Mouse (Mus musculus): Measurements from ENCODE around the gene Dgkh. TPM values are rescaled to one million over a fixed set of nuclear protein-coding genes. Genes with fewer than 3 reads are reported as not detected.
A peak's percentile ranks its signal among the peaks of the same experiment; 100 is the strongest.

Gene Dgkh
- polyA plus RNA-seq, 1 experiment from 2014 or later = 0.26 TPM

DNA sequence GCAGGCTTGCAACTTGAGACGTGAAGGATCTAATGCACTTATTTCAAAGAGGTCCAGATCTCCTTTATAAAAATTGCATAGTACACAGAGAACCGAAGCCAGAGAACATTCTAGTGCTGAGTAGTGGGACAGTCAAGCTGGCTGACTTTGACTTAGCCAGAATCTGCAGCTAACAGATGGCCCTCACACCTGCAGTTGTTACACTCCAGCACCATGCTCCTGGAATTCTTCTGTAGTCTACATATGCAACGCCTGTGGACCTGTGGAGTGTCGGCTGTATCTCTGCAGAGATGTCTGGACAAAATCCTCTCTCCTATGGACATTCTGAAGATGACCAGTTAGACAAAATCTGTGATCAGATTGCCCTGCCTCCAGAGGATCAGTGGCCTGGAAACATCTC, 28.6 kb downstream of the Dgkh start:
- Histone ChIP-seq H3K36me3 (ENCODE audit: control insufficient read depth, insufficient read depth) (no peaks in the 10 kb centered on the region), H3K27ac (ENCODE audit: low read length) (no peak overlapping the region), H3K9me3 (replicated peaks; ENCODE audit: control insufficient read depth, low read length) (no peaks in the 10 kb centered on the region), H3K4me1 (ENCODE audit: control insufficient read depth, low read depth, low read length) (no peaks in the 10 kb centered on the region; the same call in 1 of the 2 replicates), H3K27me3 (ENCODE audit: control insufficient read depth, insufficient read depth, low read depth, low read length) (no peaks in the 10 kb centered on the region), H3K4me3 (ENCODE audit: low read depth, low read length) (no peak overlapping the region), H3K4me2 (ENCODE audit: low read depth, low read length) (no peak overlapping the region), H3K9ac (ENCODE audit: low read depth, low read length) (no peak overlapping the region)
- ATAC-seq (ENCODE audit: low read depth) = no peak
- 60% methylated on average over 4 of the region's 4 CpGs for WGBS (ENCODE audit: insufficient replicate concordance)

DNA sequence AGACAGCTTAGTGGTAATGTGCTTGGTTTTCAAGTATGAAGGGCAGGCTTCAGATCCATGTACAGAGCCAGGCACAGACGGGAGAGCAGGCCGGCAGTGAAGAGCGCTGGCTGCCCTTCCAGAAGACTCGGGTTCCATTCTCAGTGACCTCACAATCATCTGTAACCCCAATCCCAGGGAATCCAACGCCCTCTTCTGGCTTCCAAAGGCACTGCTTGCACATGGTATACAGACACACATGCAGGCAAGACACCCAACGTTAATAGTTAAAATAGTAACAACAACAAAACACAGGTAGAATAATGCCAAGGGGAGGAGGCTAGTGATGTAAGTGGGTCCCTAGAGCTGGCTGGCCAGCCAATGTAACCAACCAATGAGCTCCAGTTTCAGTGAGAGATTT, 29.2 kb downstream of the Dgkh start:
- WGBS (ENCODE audit: insufficient replicate concordance) = 69% methylated on average over 6 of the region's 6 CpGs
- Histone ChIP-seq H3K4me2 (ENCODE audit: low read depth, low read length) (no peak overlapping the region), H3K27me3 (ENCODE audit: control insufficient read depth, insufficient read depth, low read depth, low read length) (no peaks in the 10 kb centered on the region), H3K27ac (ENCODE audit: low read length) (no peak overlapping the region), H3K9me3 (replicated peaks; ENCODE audit: control insufficient read depth, low read length) (no peaks in the 10 kb centered on the region), H3K36me3 (ENCODE audit: control insufficient read depth, insufficient read depth) (no peaks in the 10 kb centered on the region), H3K4me3 (ENCODE audit: low read depth, low read length) (no peak overlapping the region), H3K9ac (ENCODE audit: low read depth, low read length) (no peak overlapping the region), H3K4me1 (ENCODE audit: control insufficient read depth, low read depth, low read length) (no peaks in the 10 kb centered on the region; the same call in 1 of the 2 replicates)
- no peak for ATAC-seq (ENCODE audit: low read depth)

DNA sequence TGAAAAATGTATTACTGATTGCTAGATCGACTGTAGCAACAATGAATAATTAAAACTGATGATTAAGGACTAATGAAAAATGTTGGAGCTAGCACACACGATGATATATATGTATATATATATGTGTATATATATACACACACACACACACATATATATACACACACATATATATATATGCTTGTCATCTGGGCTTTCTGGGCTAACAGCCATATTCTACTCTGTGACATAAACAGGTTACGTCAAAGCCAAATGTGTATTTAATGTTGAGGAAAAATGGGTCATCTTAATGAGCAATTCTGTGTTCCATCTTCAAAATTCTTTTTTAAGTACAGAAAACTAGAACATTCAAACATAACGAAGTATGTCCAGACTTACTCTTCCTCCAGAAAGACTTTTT, 30.5 kb downstream of the Dgkh start:
- Histone ChIP-seq H3K36me3 (ENCODE audit: control insufficient read depth, insufficient read depth) (no peaks in the 10 kb centered on the region), H3K9ac (ENCODE audit: low read depth, low read length) (no peak overlapping the region), H3K4me3 (ENCODE audit: low read depth, low read length) (no peak overlapping the region), H3K27ac (ENCODE audit: low read length) (no peak overlapping the region), H3K27me3 (ENCODE audit: control insufficient read depth, insufficient read depth, low read depth, low read length) (no peaks in the 10 kb centered on the region), H3K4me2 (ENCODE audit: low read depth, low read length) (no peak overlapping the region), H3K4me1 (ENCODE audit: control insufficient read depth, low read depth, low read length) (no peaks in the 10 kb centered on the region; the same call in 1 of the 2 replicates), H3K9me3 (replicated peaks; ENCODE audit: control insufficient read depth, low read length) (no peaks in the 10 kb centered on the region)
- WGBS (ENCODE audit: insufficient replicate concordance) = 68% methylated on average over 4 of the region's 4 CpGs
- ATAC-seq (ENCODE audit: low read depth) = no peak

DNA sequence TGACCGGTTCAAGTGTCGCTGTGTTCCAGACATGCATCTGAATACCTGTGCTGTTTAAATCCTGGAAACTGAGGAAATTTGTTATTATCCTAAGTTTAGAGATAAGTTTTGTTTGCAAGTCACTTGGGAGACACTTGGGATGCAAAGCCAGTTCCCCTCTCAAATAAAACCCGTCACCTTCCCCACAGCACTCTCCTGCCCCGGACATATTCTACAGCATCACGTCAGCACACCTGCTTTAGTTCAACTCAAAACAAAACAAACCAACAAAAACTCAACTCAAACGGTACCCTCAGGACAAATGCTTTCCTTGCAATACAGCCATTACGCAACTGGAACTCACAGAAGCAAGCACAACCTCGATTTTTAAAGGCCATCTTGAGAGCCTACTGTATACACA, 31.1 kb downstream of the Dgkh start:
- H3K4me1 ChIP-seq (ENCODE audit: control insufficient read depth, low read depth, low read length) = no peaks in the 10 kb centered on the region; the same call in 1 of the 2 replicates
- no peak overlapping the region for H3K9ac ChIP-seq (ENCODE audit: low read depth, low read length)
- ATAC-seq (ENCODE audit: low read depth) = no peak
- no peak overlapping the region for H3K27ac ChIP-seq (ENCODE audit: low read length)
- H3K4me3 ChIP-seq (ENCODE audit: low read depth, low read length) = no peak overlapping the region
- H3K4me2 ChIP-seq (ENCODE audit: low read depth, low read length) = peak overlapping the region; percentile 12; the same call in 1 of the 2 replicates
- no peaks in the 10 kb centered on the region for H3K9me3 ChIP-seq (replicated peaks; ENCODE audit: control insufficient read depth, low read length)
- WGBS (ENCODE audit: insufficient replicate concordance) = 61% methylated on average over 8 of the region's 8 CpGs
- H3K27me3 ChIP-seq (ENCODE audit: control insufficient read depth, insufficient read depth, low read depth, low read length) = no peaks in the 10 kb centered on the region
- no peaks in the 10 kb centered on the region for H3K36me3 ChIP-seq (ENCODE audit: control insufficient read depth, insufficient read depth)

DNA sequence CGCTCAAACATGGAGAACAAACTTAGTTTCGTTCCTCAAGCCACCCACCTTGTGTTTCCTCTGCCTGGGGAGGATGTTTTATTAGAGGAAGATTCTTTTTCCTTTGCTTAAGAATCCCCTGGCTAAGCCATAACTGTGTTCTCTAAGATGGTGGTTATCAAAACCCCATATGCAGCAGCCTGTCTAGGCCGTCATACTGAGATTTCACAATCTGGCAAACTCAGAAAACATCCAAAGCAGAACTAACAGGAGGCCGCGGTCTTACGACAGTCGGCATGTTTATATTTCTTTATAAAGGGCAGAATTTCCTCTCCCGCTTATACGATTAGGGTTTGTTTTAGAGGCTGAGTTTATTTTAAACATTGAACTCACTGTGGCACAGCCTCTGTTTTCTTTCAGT, 31.5 kb downstream of the Dgkh start:
- no peak overlapping the region for H3K9ac ChIP-seq (ENCODE audit: low read depth, low read length)
- H3K27me3 ChIP-seq (ENCODE audit: control insufficient read depth, insufficient read depth, low read depth, low read length) = no peaks in the 10 kb centered on the region
- 56% methylated on average over 9 of the region's 9 CpGs for WGBS (ENCODE audit: insufficient replicate concordance)
- no peaks in the 10 kb centered on the region for H3K9me3 ChIP-seq (replicated peaks; ENCODE audit: control insufficient read depth, low read length)
- no peak overlapping the region for H3K27ac ChIP-seq (ENCODE audit: low read length)
- peak overlapping the region; percentile 12; the same call in 1 of the 2 replicates for H3K4me2 ChIP-seq (ENCODE audit: low read depth, low read length)
- H3K4me1 ChIP-seq (ENCODE audit: control insufficient read depth, low read depth, low read length) = no peaks in the 10 kb centered on the region; the same call in 1 of the 2 replicates
- ATAC-seq (ENCODE audit: low read depth) = peak; percentile 27; the same call in 1 of the 2 replicates
- no peak overlapping the region for H3K4me3 ChIP-seq (ENCODE audit: low read depth, low read length)
- no peaks in the 10 kb centered on the region for H3K36me3 ChIP-seq (ENCODE audit: control insufficient read depth, insufficient read depth)

DNA sequence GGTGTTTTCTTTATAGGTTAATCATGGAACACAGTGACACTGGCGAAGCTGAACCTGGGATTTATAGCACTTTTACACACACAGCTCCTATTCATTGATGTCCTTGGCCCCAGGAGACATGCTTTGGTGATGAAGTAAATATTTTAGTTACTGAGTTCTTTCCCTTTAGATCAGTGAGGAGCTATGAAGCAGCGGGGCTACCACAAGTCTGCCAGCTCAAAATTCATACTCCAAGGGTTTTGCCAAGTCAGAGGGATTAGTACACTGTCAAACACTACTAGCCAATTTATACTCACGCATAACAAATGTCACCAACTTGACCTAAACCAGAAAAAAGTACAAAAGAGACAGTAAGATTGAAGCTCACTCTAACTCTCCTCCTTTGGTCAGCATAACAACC, 32.9 kb downstream of the Dgkh start:
- Histone ChIP-seq H3K27ac (ENCODE audit: low read length) (no peak overlapping the region), H3K36me3 (ENCODE audit: control insufficient read depth, insufficient read depth) (no peaks in the 10 kb centered on the region), H3K27me3 (ENCODE audit: control insufficient read depth, insufficient read depth, low read depth, low read length) (no peaks in the 10 kb centered on the region), H3K9ac (ENCODE audit: low read depth, low read length) (no peak overlapping the region), H3K9me3 (replicated peaks; ENCODE audit: control insufficient read depth, low read length) (no peaks in the 10 kb centered on the region), H3K4me2 (ENCODE audit: low read depth, low read length) (no peak overlapping the region), H3K4me3 (ENCODE audit: low read depth, low read length) (no peak overlapping the region), H3K4me1 (ENCODE audit: control insufficient read depth, low read depth, low read length) (no peaks in the 10 kb centered on the region; the same call in 1 of the 2 replicates)
- 62% methylated on average over 3 of the region's 3 CpGs for WGBS (ENCODE audit: insufficient replicate concordance)
- ATAC-seq (ENCODE audit: low read depth) = no peak

DNA sequence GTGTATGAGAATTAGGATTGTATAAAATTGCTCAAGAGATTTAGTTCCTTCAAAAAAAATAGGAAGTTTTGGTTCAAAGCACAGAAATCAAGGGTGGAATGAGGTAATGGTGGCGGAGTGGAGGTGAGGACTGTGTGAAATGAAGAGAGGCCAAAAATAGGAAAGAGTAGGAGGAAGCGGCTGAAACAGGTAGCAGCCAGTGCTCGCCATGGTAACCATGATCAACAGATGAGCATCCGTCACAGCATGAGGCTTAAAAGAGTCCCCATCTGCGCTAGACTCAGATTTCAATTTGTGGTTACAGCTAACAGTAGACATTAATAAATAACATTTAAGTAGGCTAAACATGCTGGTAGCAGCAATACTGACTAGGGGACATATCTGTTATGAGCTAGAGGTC, 33.4 kb downstream of the Dgkh start:
- H3K4me2 ChIP-seq (ENCODE audit: low read depth, low read length) = no peak overlapping the region
- H3K27me3 ChIP-seq (ENCODE audit: control insufficient read depth, insufficient read depth, low read depth, low read length) = no peaks in the 10 kb centered on the region
- no peak overlapping the region for H3K4me3 ChIP-seq (ENCODE audit: low read depth, low read length)
- H3K9ac ChIP-seq (ENCODE audit: low read depth, low read length) = no peak overlapping the region
- no peaks in the 10 kb centered on the region for H3K9me3 ChIP-seq (replicated peaks; ENCODE audit: control insufficient read depth, low read length)
- no peak for ATAC-seq (ENCODE audit: low read depth)
- WGBS (ENCODE audit: insufficient replicate concordance) = 67% methylated on average over 5 of the region's 5 CpGs
- H3K4me1 ChIP-seq (ENCODE audit: control insufficient read depth, low read depth, low read length) = no peaks in the 10 kb centered on the region; the same call in 1 of the 2 replicates
- H3K36me3 ChIP-seq (ENCODE audit: control insufficient read depth, insufficient read depth) = no peaks in the 10 kb centered on the region
- H3K27ac ChIP-seq (ENCODE audit: low read length) = no peak overlapping the region

DNA sequence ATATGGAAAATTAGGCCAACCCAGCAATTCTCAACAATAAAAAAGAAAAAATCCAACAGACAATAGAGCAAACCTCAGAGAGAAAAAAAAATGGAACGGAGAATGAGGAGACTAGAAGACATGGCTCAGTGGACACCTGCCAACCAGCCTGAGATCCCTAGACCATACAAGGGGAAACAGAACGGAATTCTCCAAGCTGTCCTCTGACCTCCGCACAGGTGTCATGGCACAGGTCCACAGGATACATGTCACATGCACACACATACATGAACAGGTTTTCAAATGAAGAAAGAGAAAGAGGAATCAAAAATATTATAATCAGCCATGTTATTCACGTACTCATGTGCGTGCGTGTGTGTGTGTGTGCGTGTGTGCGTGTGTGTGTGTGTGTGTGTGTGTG, 38.5 kb downstream of the Dgkh start:
- no peaks in the 10 kb centered on the region for H3K9me3 ChIP-seq (replicated peaks; ENCODE audit: control insufficient read depth, low read length)
- 72% methylated on average over 8 of the region's 8 CpGs for WGBS (ENCODE audit: insufficient replicate concordance)
- no peak for ATAC-seq (ENCODE audit: low read depth)

DNA sequence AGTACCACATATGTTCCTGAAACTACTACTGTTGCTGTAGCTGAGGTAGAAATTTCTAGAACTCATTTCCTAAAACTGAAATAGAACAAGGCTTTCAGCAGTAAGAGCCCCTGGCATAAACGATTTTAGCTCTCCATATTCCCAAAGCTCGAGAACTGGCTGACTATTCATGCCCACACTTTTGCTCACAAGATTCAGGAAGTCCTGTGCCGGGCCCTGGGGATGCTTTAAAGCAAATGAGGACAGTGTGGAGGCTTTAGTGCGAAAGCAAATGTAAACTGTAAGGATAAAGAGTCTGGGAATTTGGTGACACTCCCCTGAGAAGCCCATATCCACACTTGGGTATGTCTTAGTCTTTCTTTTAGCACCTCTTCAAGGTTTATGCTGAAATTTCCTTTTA, 40.0 kb downstream of the Dgkh start:
- H3K4me1 ChIP-seq (ENCODE audit: control insufficient read depth, low read depth, low read length) = no peaks in the 10 kb centered on the region
- ATAC-seq (ENCODE audit: low read depth) = no peak
- H3K4me3 ChIP-seq (ENCODE audit: low read depth, low read length) = no peak overlapping the region
- no peaks in the 10 kb centered on the region for H3K9me3 ChIP-seq (replicated peaks; ENCODE audit: control insufficient read depth, low read length)
- H3K27ac ChIP-seq (ENCODE audit: low read length) = no peak overlapping the region
- H3K36me3 ChIP-seq (ENCODE audit: control insufficient read depth, insufficient read depth) = no peaks in the 10 kb centered on the region
- 38% methylated on average over 4 of the region's 4 CpGs for WGBS (ENCODE audit: insufficient replicate concordance)
- no peaks in the 10 kb centered on the region for H3K27me3 ChIP-seq (ENCODE audit: control insufficient read depth, insufficient read depth, low read depth, low read length)
- no peak overlapping the region for H3K9ac ChIP-seq (ENCODE audit: low read depth, low read length)
- no peak overlapping the region for H3K4me2 ChIP-seq (ENCODE audit: low read depth, low read length)

More for the DNA sequence above, 38.5 kb downstream of the Dgkh start:
- no peaks in the 10 kb centered on the region for H3K4me1 ChIP-seq (ENCODE audit: control insufficient read depth, low read depth, low read length)
- H3K4me3 ChIP-seq (ENCODE audit: low read depth, low read length) = no peak overlapping the region
- no peak overlapping the region for H3K4me2 ChIP-seq (ENCODE audit: low read depth, low read length)
- no peak overlapping the region for H3K9ac ChIP-seq (ENCODE audit: low read depth, low read length)
- no peaks in the 10 kb centered on the region for H3K36me3 ChIP-seq (ENCODE audit: control insufficient read depth, insufficient read depth)
- H3K27ac ChIP-seq (ENCODE audit: low read length) = no peak overlapping the region
- no peaks in the 10 kb centered on the region for H3K27me3 ChIP-seq (ENCODE audit: control insufficient read depth, insufficient read depth, low read depth, low read length)

All from liver, embryonic 16.5 days (tissue).